Mouse (Mus musculus) forebrain, embryonic 13.5 days (tissue): ENCODE results near the gene Ifnar1. TPM values are rescaled to one million over a fixed set of nuclear protein-coding genes. Genes with fewer than 3 reads are reported as not detected.

Source experiments
- ATAC-seq: fragments of 200-750 bp; cut with Nextera tagmentation; 2 replicates; pipeline ENCODE4 v1.8.0; 2017
- H3K27ac ChIP-seq: fragments of 300-500 bp; sonication (generic); 2 replicates; pipeline ENCODE4 v1.5.1; 2015; ENCODE audit warnings: inconsistent platforms, mild to moderate bottlenecking, moderate library complexity
- H3K27me3 ChIP-seq: fragments of 300-500 bp; sonication (generic); 2 replicates; pipeline ENCODE4 v1.6.1; 2015; ENCODE audit warnings: mild to moderate bottlenecking, inconsistent platforms
- H3K36me3 ChIP-seq: fragments of 300-500 bp; sonication (generic); 2 replicates; pipeline ENCODE4 v1.6.1; 2015; ENCODE audit warnings: mild to moderate bottlenecking, inconsistent platforms; ENCODE audit not compliant: poor library complexity, severe bottlenecking
- H3K4me1 ChIP-seq: fragments of 300-500 bp; sonication (generic); 2 replicates; pipeline ENCODE4 v1.6.1; 2015; ENCODE audit warnings: inconsistent platforms
- H3K4me2 ChIP-seq: fragments of 300-500 bp; sonication (generic); 2 replicates; pipeline ENCODE4 v1.6.1; 2015; ENCODE audit warnings: inconsistent platforms, mild to moderate bottlenecking, moderate library complexity
- H3K4me3 ChIP-seq: fragments of 300-500 bp; sonication (generic); 2 replicates; pipeline ENCODE4 v1.5.1; 2015; ENCODE audit warnings: mild to moderate bottlenecking, inconsistent platforms
- H3K9ac ChIP-seq: fragments of 300-500 bp; sonication (generic); 2 replicates; pipeline ENCODE4 v1.6.1; 2015; ENCODE audit warnings: mild to moderate bottlenecking, inconsistent platforms
- H3K9me3 ChIP-seq: fragments of 300-500 bp; sonication (generic); replicated peaks from 2 replicates; pipeline ENCODE4 v1.6.1; 2016; ENCODE audit warnings: inconsistent platforms
- WGBS: fragments of 180-500 bp; shearing (Covaris S2); methylation state at CpG from one replicate; pipeline ENCODE4 v1.1.7; 2015; 5-methylcytosine and 5-hydroxymethylcytosine counted together
- polyA plus RNA-seq: library from polyadenylated mRNA; unstranded; fragments of >200 nt; fragmentation: Nextera tagmentation; extraction: Ambion mirVana; gene quantifications from 2 replicates; pipeline ENCODE4 v1.2.1, GENCODE M21; 2015

Gene Ifnar1
- polyA plus RNA-seq, 1 experiment from 2014 or later: 45.9 TPM

- 92% methylated on average over 2 of the region's 2 CpGs for WGBS
Observed at GRCm38 (mm10) chr16:91463400-91463799, 21.6 kb upstream of the Ifnar1 start.

GRCm38 (mm10) chr16:91463836-91464400 lies 21.1 kb upstream of the Ifnar1 start:
- WGBS: 82% methylated on average over 4 of the region's 4 CpGs
- Histone ChIP-seq H3K4me3 (peak overlapping the region; percentile 63), H3K4me2 (peak overlapping the region; percentile 92), H3K27ac (no peak overlapping the region), H3K36me3 (no peaks in the 10 kb centered on the region), H3K27me3 (no peaks in the 10 kb centered on the region), H3K9me3 (no peaks in the 10 kb centered on the region), H3K9ac (no peak overlapping the region), H3K4me1 (peaks cover 28% of the 10 kb centered on the region)
- no peak for ATAC-seq

More at GRCm38 (mm10) chr16:91463400-91463799, 21.6 kb upstream of the Ifnar1 start:
- Histone ChIP-seq H3K27me3 (no peaks in the 10 kb centered on the region), H3K27ac (no peak overlapping the region), H3K9me3 (no peaks in the 10 kb centered on the region), H3K36me3 (no peaks in the 10 kb centered on the region), H3K9ac (no peak overlapping the region), H3K4me1 (peaks cover 29% of the 10 kb centered on the region), H3K4me2 (no peak overlapping the region), H3K4me3 (no peak overlapping the region)
- no peak for ATAC-seq

- Histone ChIP-seq H3K27me3 (no peaks in the 10 kb centered on the region), H3K4me3 (peak overlapping the region; percentile 63), H3K27ac (peak overlapping the region; percentile 68), H3K36me3 (no peaks in the 10 kb centered on the region), H3K4me1 (peaks cover 19% of the 10 kb centered on the region), H3K9me3 (no peaks in the 10 kb centered on the region), H3K9ac (peak overlapping the region; percentile 76), H3K4me2 (peak overlapping the region; percentile 92)
- peak; percentile 97 for ATAC-seq
- WGBS: 1% methylated on average over 44 of the region's 44 CpGs
Observed at GRCm38 (mm10) chr16:91464594-91465504, 20.2 kb upstream of the Ifnar1 start.

- H3K27me3 ChIP-seq: no peaks in the 10 kb centered on the region
- no peaks in the 10 kb centered on the region for H3K36me3 ChIP-seq
- WGBS: 51% methylated on average over 13 of the region's 13 CpGs
- H3K4me3 ChIP-seq: peak overlapping the region; percentile 63
- H3K9me3 ChIP-seq: no peaks in the 10 kb centered on the region
- peak overlapping the region; percentile 76 for H3K9ac ChIP-seq
- H3K4me2 ChIP-seq: peak overlapping the region; percentile 92
- no peak for ATAC-seq
- H3K4me1 ChIP-seq: peaks cover 19% of the 10 kb centered on the region
- no peak overlapping the region for H3K27ac ChIP-seq
Observed at GRCm38 (mm10) chr16:91465505-91466240, 19.4 kb upstream of the Ifnar1 start.

GRCm38 (mm10) chr16:91466566-91466965 lies 18.5 kb upstream of the Ifnar1 start:
- Histone ChIP-seq H3K9ac (no peak overlapping the region), H3K4me3 (no peak overlapping the region), H3K4me2 (peak overlapping the region; percentile 92; the same call in 1 of the 2 replicates), H3K36me3 (no peaks in the 10 kb centered on the region), H3K4me1 (peaks cover 19% of the 10 kb centered on the region), H3K9me3 (no peaks in the 10 kb centered on the region), H3K27me3 (no peaks in the 10 kb centered on the region), H3K27ac (no peak overlapping the region)
- ATAC-seq: no peak
- WGBS: 55% methylated on average over 6 of the region's 6 CpGs

- ATAC-seq: no peak
- no peaks in the 10 kb centered on the region for H3K36me3 ChIP-seq
- WGBS: 86% methylated on average over 3 of the region's 3 CpGs
- peaks cover 14% of the 10 kb centered on the region for H3K4me1 ChIP-seq
- no peak overlapping the region for H3K27ac ChIP-seq
- H3K9ac ChIP-seq: no peak overlapping the region
- no peak overlapping the region for H3K4me3 ChIP-seq
- H3K27me3 ChIP-seq: no peaks in the 10 kb centered on the region
- no peak overlapping the region for H3K4me2 ChIP-seq
- no peaks in the 10 kb centered on the region for H3K9me3 ChIP-seq
Observed at GRCm38 (mm10) chr16:91470470-91470869, 14.6 kb upstream of the Ifnar1 start.

GRCm38 (mm10) chr16:91471481-91471880 lies 13.6 kb upstream of the Ifnar1 start:
- Histone ChIP-seq H3K9me3 (no peaks in the 10 kb centered on the region), H3K4me2 (no peak overlapping the region), H3K4me1 (peaks cover 4% of the 10 kb centered on the region), H3K27me3 (no peaks in the 10 kb centered on the region), H3K27ac (no peak overlapping the region), H3K4me3 (no peak overlapping the region), H3K9ac (no peak overlapping the region), H3K36me3 (no peaks in the 10 kb centered on the region)
- 87% methylated on average over 6 of the region's 6 CpGs for WGBS
- no peak for ATAC-seq

GRCm38 (mm10) chr16:91475753-91476152 lies 9.3 kb upstream of the Ifnar1 start:
- no peak overlapping the region for H3K9ac ChIP-seq
- 62% methylated on average over 7 of the region's 7 CpGs for WGBS
- no peak overlapping the region for H3K4me3 ChIP-seq
- H3K9me3 ChIP-seq: no peaks in the 10 kb centered on the region
- no peaks in the 10 kb centered on the region for H3K27me3 ChIP-seq
- no peak overlapping the region for H3K4me2 ChIP-seq
- no peak overlapping the region for H3K27ac ChIP-seq
- no peak for ATAC-seq
- no peaks in the 10 kb centered on the region for H3K36me3 ChIP-seq
- H3K4me1 ChIP-seq: no peaks in the 10 kb centered on the region

GRCm38 (mm10) chr16:91478067-91478466 lies 7.0 kb upstream of the Ifnar1 start:
- H3K27me3 ChIP-seq: no peaks in the 10 kb centered on the region
- no peaks in the 10 kb centered on the region for H3K4me1 ChIP-seq
- no peak overlapping the region for H3K4me3 ChIP-seq
- H3K27ac ChIP-seq: no peak overlapping the region
- no peak overlapping the region for H3K4me2 ChIP-seq
- H3K9ac ChIP-seq: no peak overlapping the region
- no peaks in the 10 kb centered on the region for H3K36me3 ChIP-seq
- H3K9me3 ChIP-seq: no peaks in the 10 kb centered on the region
- ATAC-seq: no peak
- 57% methylated on average over 1 of the region's 1 CpGs for WGBS

- Histone ChIP-seq H3K4me3 (no peak overlapping the region), H3K27me3 (no peaks in the 10 kb centered on the region), H3K36me3 (no peaks in the 10 kb centered on the region), H3K4me1 (peaks cover 4% of the 10 kb centered on the region; the same call in 1 of the 2 replicates), H3K4me2 (no peak overlapping the region), H3K9me3 (no peaks in the 10 kb centered on the region), H3K9ac (no peak overlapping the region), H3K27ac (no peak overlapping the region)
- no peak for ATAC-seq
Observed at GRCm38 (mm10) chr16:91480517-91480916, 4.5 kb upstream of the Ifnar1 start.

- H3K27me3 ChIP-seq: no peaks in the 10 kb centered on the region
- H3K9me3 ChIP-seq: no peaks in the 10 kb centered on the region
- ATAC-seq: peak; percentile 34
- peak overlapping the region; percentile 97 for H3K4me3 ChIP-seq
- H3K27ac ChIP-seq: peak overlapping the region; percentile 97
- H3K36me3 ChIP-seq: 0 out of 2 replicates have a peak, but pooled peaks cover 7% of the 10 kb centered on the region
- peak overlapping the region; percentile 98 for H3K9ac ChIP-seq
- peaks cover 14% of the 10 kb centered on the region for H3K4me1 ChIP-seq
- WGBS: 48% methylated on average over 17 of the region's 17 CpGs
- H3K4me2 ChIP-seq: peak overlapping the region; percentile 82
Observed at GRCm38 (mm10) chr16:91484387-91484786, 651 bp upstream of the Ifnar1 start.

GRCm38 (mm10) chr16:91485841-91486240 lies 803 bp downstream of the Ifnar1 start:
- peaks cover 14% of the 10 kb centered on the region for H3K4me1 ChIP-seq
- H3K4me3 ChIP-seq: peak overlapping the region; percentile 97
- peak overlapping the region; percentile 82 for H3K4me2 ChIP-seq
- no peaks in the 10 kb centered on the region for H3K27me3 ChIP-seq
- H3K27ac ChIP-seq: peak overlapping the region; percentile 97; the same call in 1 of the 2 replicates
- H3K9ac ChIP-seq: peak overlapping the region; percentile 98
- peaks cover 22% of the 10 kb centered on the region for H3K36me3 ChIP-seq
- no peak for ATAC-seq
- no peaks in the 10 kb centered on the region for H3K9me3 ChIP-seq
- WGBS: 41% methylated on average over 5 of the region's 5 CpGs
